10 mouse cellular contexts compared by ENCODE assay signal in genomic region chr7:24861913-24862312, GRCm38 (mm10). TPM values are rescaled to one million over a fixed set of nuclear protein-coding genes. Genes with fewer than 3 reads are reported as not detected.
DNase-seq lines count a peak whose midpoint lies in the region; ATAC-seq and TF ChIP-seq lines count a peak whose summit lies in the region.
"Had no signal": no experiment of that assay in that cellular context is flagged by ENCODE, and none has a peak within 500 bp of the region (broad histone marks: within the 10 kb centered on the region; RNA-seq: fewer than 3 reads in every experiment).

Gm9844 (plus strand) TSS chr7:24862213.

- no peak within 1 kb of the TSS for H3K4me3 ChIP-seq in heart, embryonic 16.5 days (ENCODE audit: low read length)
- H3K4me3 ChIP-seq in ES-Bruce4 (ENCODE audit: low read depth, low read length): no peak within 1 kb of the TSS
- H3K4me3 ChIP-seq in forebrain, embryonic 16.5 days (replicated peaks; ENCODE audit: low read length): no peak within 1 kb of the TSS
- H3K4me3 ChIP-seq in midbrain, embryonic 10.5 days: no peak within 1 kb of the TSS

- DNase-seq in heart, adult 9 months (ENCODE audit: low spot score in 2 of 2): no peak
- DNase-seq in midbrain, embryonic 10.5 days (ENCODE audit: low spot score): no peak
- no peak for DNase-seq in adrenal gland, postnatal 4 days (ENCODE audit: low spot score in 2 of 2)
- DNase-seq in gastrocnemius, postnatal 4 days (ENCODE audit: low spot score in 2 of 2): no peak
- no peak for DNase-seq in spleen, postnatal 14 days (ENCODE audit: low spot score in 2 of 2)
- DNase-seq: heart, adult 11 months had no signal

- no peak within 1 kb of the TSS for H3K27ac ChIP-seq in heart, embryonic 16.5 days (ENCODE audit: low read length)
- no peak within 1 kb of the TSS for H3K27ac ChIP-seq in ES-Bruce4 (ENCODE audit: insufficient read depth, low read length)
- H3K27ac ChIP-seq in forebrain, embryonic 16.5 days (ENCODE audit: low read length): no peak within 1 kb of the TSS
- H3K27ac ChIP-seq in midbrain, embryonic 10.5 days (replicated peaks): no peak within 1 kb of the TSS

- TF ChIP-seq POLR2A in ES-Bruce4 (IDR thresholded peaks at IDR 0.05; ENCODE audit: insufficient read depth, low read length): no peak

- no peak for TF ChIP-seq EP300 in ES-Bruce4 (IDR thresholded peaks at IDR 0.05; ENCODE audit: insufficient read depth, low read depth, low read length)

- no peak for ATAC-seq in heart, embryonic 16.5 days (replicated peaks; ENCODE audit: extremely low read depth, insufficient read depth, low FRiP score)
- no peak for ATAC-seq in forebrain, embryonic 16.5 days

- H3K4me2 ChIP-seq in heart, embryonic 16.5 days (ENCODE audit: low read depth, low read length): no peak within 1 kb of the TSS
- no peak within 1 kb of the TSS for H3K4me2 ChIP-seq in forebrain, embryonic 16.5 days (ENCODE audit: low read length)

- WGBS in heart, embryonic 16.5 days: 79% methylated on average over 7 of the region's 7 CpGs
- WGBS in forebrain, embryonic 16.5 days: 91% methylated on average over 7 of the region's 7 CpGs
- WGBS in midbrain, embryonic 10.5 days: 89% methylated on average over 7 of the region's 7 CpGs

- H3K9ac ChIP-seq in heart, embryonic 16.5 days (ENCODE audit: low read length): no peak within 1 kb of the TSS
- no peak within 1 kb of the TSS for H3K9ac ChIP-seq in ES-Bruce4 (ENCODE audit: low read depth, poor library complexity, severe bottlenecking)
- H3K9ac ChIP-seq in forebrain, embryonic 16.5 days (replicated peaks; ENCODE audit: low read depth, low read length): no peak within 1 kb of the TSS

- H3K4me1 ChIP-seq in heart, embryonic 16.5 days (ENCODE audit: control insufficient read depth, insufficient read depth, low read length): no peaks in the 10 kb centered on the region
- peaks cover 2% of the 10 kb centered on the region for H3K4me1 ChIP-seq in ES-Bruce4 (ENCODE audit: control insufficient read depth, insufficient read depth, low read length)
- no peaks in the 10 kb centered on the region for H3K4me1 ChIP-seq in forebrain, embryonic 16.5 days (replicated peaks; ENCODE audit: control insufficient read depth, insufficient read depth, low read length)
- H3K4me1 ChIP-seq in midbrain, embryonic 10.5 days: peaks cover 9% of the 10 kb centered on the region

- no peak for TF ChIP-seq CTCF in ES-Bruce4 (IDR thresholded peaks at IDR 0.05; ENCODE audit: low read depth, low read length)

- H3K9me3 ChIP-seq in heart, embryonic 16.5 days (replicated peaks; ENCODE audit: control insufficient read depth, low read length): no peaks in the 10 kb centered on the region
- H3K9me3 ChIP-seq in ES-Bruce4 (replicated peaks; ENCODE audit: control insufficient read depth, insufficient read depth, low read length, poor library complexity, severe bottlenecking): no peaks in the 10 kb centered on the region
- H3K9me3 ChIP-seq in forebrain, embryonic 16.5 days (ENCODE audit: control insufficient read depth, low read length): no peaks in the 10 kb centered on the region
- H3K9me3 ChIP-seq in midbrain, embryonic 10.5 days (replicated peaks): no peaks in the 10 kb centered on the region

- no peaks in the 10 kb centered on the region for H3K27me3 ChIP-seq in heart, embryonic 16.5 days (ENCODE audit: control insufficient read depth, insufficient read depth, low read length)
- H3K27me3 ChIP-seq in ES-Bruce4 (ENCODE audit: control insufficient read depth, insufficient read depth, low read length, poor library complexity, severe bottlenecking): no peaks in the 10 kb centered on the region
- H3K27me3 ChIP-seq in forebrain, embryonic 16.5 days (replicated peaks; ENCODE audit: control insufficient read depth, insufficient read depth, low read length): no peaks in the 10 kb centered on the region
- no peaks in the 10 kb centered on the region; the same call in 1 of the 2 replicates for H3K27me3 ChIP-seq in midbrain, embryonic 10.5 days (ENCODE audit: low read depth, poor library complexity, severe bottlenecking)

- H3K36me3 ChIP-seq in heart, embryonic 16.5 days (ENCODE audit: control insufficient read depth, insufficient read depth): no peaks in the 10 kb centered on the region
- no peaks in the 10 kb centered on the region for H3K36me3 ChIP-seq in ES-Bruce4 (ENCODE audit: control insufficient read depth, insufficient read depth, low read length, poor library complexity, severe bottlenecking)
- no peaks in the 10 kb centered on the region for H3K36me3 ChIP-seq in forebrain, embryonic 16.5 days (ENCODE audit: control insufficient read depth, insufficient read depth)
- no peaks in the 10 kb centered on the region for H3K36me3 ChIP-seq in midbrain, embryonic 10.5 days

RNA-seq across cellular contexts. Expression of gene Gm9844, which starts in this region (rescaled TPM):
- 4.7 and 20.8 TPM in 2 replicates for polyA plus RNA-seq in heart, embryonic 16.5 days (2015; fragmentation: Nextera tagmentation; extraction: Ambion mirVana)
- polyA plus RNA-seq in ES-Bruce4 (2011; ENCODE audit: insufficient read depth, insufficient read length, low read depth, missing spikeins): 21.9 and 24.9 TPM in 2 replicates
- polyA plus RNA-seq in forebrain, embryonic 16.5 days (2015; fragmentation: Nextera tagmentation; extraction: Ambion mirVana): 23.0 and 28.5 TPM in 2 replicates
- 15.7 and 17.2 TPM in 2 replicates for polyA plus RNA-seq in midbrain, embryonic 10.5 days (2016; fragmentation: Nextera tagmentation; extraction: Ambion mirVana)
- total RNA-seq in adrenal gland, postnatal 4 days (2021): under 1 TPM in 1 of 2 experiments, not detected in 1; 0.92 TPM
- total RNA-seq in gastrocnemius, postnatal 4 days (2021): 1 to 10 TPM; 1.2 to 2.0 TPM
- total RNA-seq: left cerebral cortex, adult 8-10 months had no signal
